Mouse (Mus musculus) testis, adult 2 months (tissue): ENCODE measurements around the gene AI182371. TPM values are rescaled to one million over a fixed set of nuclear protein-coding genes. Genes with fewer than 3 reads are reported as not detected.

Experiments
- H3K27ac ChIP-seq: fragments of 200-500 bp; 2 replicates; pipeline ENCODE4 v1.5.1; 2012; ENCODE audit warnings: low read depth, low read length; ENCODE audit not compliant: control insufficient read depth, insufficient read depth
- H3K27me3 ChIP-seq: fragments of 200-500 bp; 2 replicates; pipeline ENCODE4 v1.6.1; 2012; ENCODE audit warnings: mild to moderate bottlenecking, low read length, moderate library complexity; ENCODE audit not compliant: control insufficient read depth, insufficient read depth
- H3K36me3 ChIP-seq: fragments of 200-500 bp; 2 replicates; pipeline ENCODE4 v1.6.1; 2012; ENCODE audit warnings: mild to moderate bottlenecking, low read length; ENCODE audit not compliant: control insufficient read depth, insufficient read depth
- H3K4me1 ChIP-seq: fragments of 200-500 bp; 2 replicates; pipeline ENCODE4 v1.6.1; 2012; ENCODE audit warnings: low read length; ENCODE audit not compliant: control insufficient read depth, insufficient read depth
- H3K4me3 ChIP-seq: fragments of 200-500 bp; 2 replicates; pipeline ENCODE4 v1.5.1; 2012; ENCODE audit warnings: low read depth, mild to moderate bottlenecking, low read length, moderate library complexity, mixed read lengths; ENCODE audit not compliant: control insufficient read depth
- CTCF ChIP-seq: fragments of 200-500 bp; IDR thresholded peaks from 2 replicates; pipeline ENCODE4 v1.5.1; 2012; ENCODE audit warnings: low read depth, mild to moderate bottlenecking, inconsistent platforms, low read length, moderate library complexity; ENCODE audit not compliant: control insufficient read depth, insufficient read depth, insufficient replicate concordance
- POLR2A ChIP-seq: fragments of 200-500 bp; IDR thresholded peaks from 2 replicates; pipeline ENCODE4 v1.6.1; 2012; ENCODE audit warnings: low read depth, mild to moderate bottlenecking, inconsistent platforms, low read length, moderate library complexity; ENCODE audit not compliant: control insufficient read depth
- polyA plus RNA-seq: library from polyadenylated mRNA; depleted of rRNA; stranded (reverse); fragments of >200 nt; gene quantifications from 2 replicates; pipeline ENCODE4 v1.2.3, GENCODE M21; 2012

AI182371 gene
- polyA plus RNA-seq, 1 experiment: 1.0 TPM

- no peak for TF ChIP-seq POLR2A
- TF ChIP-seq CTCF: no peak
- H3K36me3 ChIP-seq: no peaks in the 10 kb centered on the region
- H3K27ac ChIP-seq: no peak overlapping the region
- no peaks in the 10 kb centered on the region; the same call in 1 of the 2 replicates for H3K4me1 ChIP-seq
- no peak overlapping the region for H3K4me3 ChIP-seq
- no peaks in the 10 kb centered on the region for H3K27me3 ChIP-seq
These were observed 31.1 kb downstream of the AI182371 start for GRCm38 (mm10) chr2:35070275-35070674.

- H3K36me3 ChIP-seq: no peaks in the 10 kb centered on the region
- H3K27ac ChIP-seq: no peak overlapping the region
- no peak for TF ChIP-seq POLR2A
- no peak for TF ChIP-seq CTCF
- H3K4me3 ChIP-seq: no peak overlapping the region
- no peaks in the 10 kb centered on the region for H3K27me3 ChIP-seq
- H3K4me1 ChIP-seq: no peaks in the 10 kb centered on the region; the same call in 1 of the 2 replicates
These were observed 32.2 kb downstream of the AI182371 start for GRCm38 (mm10) chr2:35069124-35069523.

- H3K27ac ChIP-seq: no peak overlapping the region
- no peak for TF ChIP-seq POLR2A
- TF ChIP-seq CTCF: no peak
- no peak overlapping the region; the same call in 1 of the 2 replicates for H3K4me3 ChIP-seq
These were observed 34.2 kb downstream of the AI182371 start for GRCm38 (mm10) chr2:35067117-35067516.

GRCm38 (mm10) chr2:35066525-35067082 is 34.7 kb downstream of the AI182371 start:
- Histone ChIP-seq H3K36me3 (no peaks in the 10 kb centered on the region), H3K4me3 (peak overlapping the region; percentile 39), H3K4me1 (no peaks in the 10 kb centered on the region; the same call in 1 of the 2 replicates), H3K27ac (no peak overlapping the region), H3K27me3 (no peaks in the 10 kb centered on the region)
- no peak for TF ChIP-seq POLR2A
- TF ChIP-seq CTCF: no peak

More at GRCm38 (mm10) chr2:35067117-35067516, 34.2 kb downstream of the AI182371 start:
- Histone ChIP-seq H3K36me3 (no peaks in the 10 kb centered on the region), H3K27me3 (no peaks in the 10 kb centered on the region), H3K4me1 (no peaks in the 10 kb centered on the region; the same call in 1 of the 2 replicates)

GRCm38 (mm10) chr2:35063333-35064030 is 37.9 kb downstream of the AI182371 start:
- TF ChIP-seq CTCF: no peak
- TF ChIP-seq POLR2A: no peak
- no peaks in the 10 kb centered on the region; the same call in 1 of the 2 replicates for H3K4me1 ChIP-seq
- H3K27me3 ChIP-seq: no peaks in the 10 kb centered on the region
- no peak overlapping the region for H3K27ac ChIP-seq
- no peak overlapping the region for H3K4me3 ChIP-seq
- H3K36me3 ChIP-seq: no peaks in the 10 kb centered on the region

GRCm38 (mm10) chr2:35061338-35061737 is 40.0 kb downstream of the AI182371 start, which contains the start of gene Hc:
Hc (minus strand) TSS chr2:35061438.
- Histone ChIP-seq H3K27me3 (no peaks in the 10 kb centered on the region), H3K4me1 (no peaks in the 10 kb centered on the region), H3K36me3 (no peaks in the 10 kb centered on the region), H3K4me3 (no peak within 1 kb of the TSS), H3K27ac (no peak within 1 kb of the TSS)
- no peak for TF ChIP-seq POLR2A
- TF ChIP-seq CTCF: no peak

- Histone ChIP-seq H3K27me3 (no peaks in the 10 kb centered on the region), H3K4me1 (no peaks in the 10 kb centered on the region), H3K4me3 (no peak overlapping the region), H3K27ac (no peak overlapping the region), H3K36me3 (no peaks in the 10 kb centered on the region)
- TF ChIP-seq CTCF: no peak
These were observed 40.4 kb downstream of the AI182371 start for GRCm38 (mm10) chr2:35060897-35061296.
